Comparison of ENCODE assay signal across 21 mouse cellular contexts in the genomic region with DNA sequence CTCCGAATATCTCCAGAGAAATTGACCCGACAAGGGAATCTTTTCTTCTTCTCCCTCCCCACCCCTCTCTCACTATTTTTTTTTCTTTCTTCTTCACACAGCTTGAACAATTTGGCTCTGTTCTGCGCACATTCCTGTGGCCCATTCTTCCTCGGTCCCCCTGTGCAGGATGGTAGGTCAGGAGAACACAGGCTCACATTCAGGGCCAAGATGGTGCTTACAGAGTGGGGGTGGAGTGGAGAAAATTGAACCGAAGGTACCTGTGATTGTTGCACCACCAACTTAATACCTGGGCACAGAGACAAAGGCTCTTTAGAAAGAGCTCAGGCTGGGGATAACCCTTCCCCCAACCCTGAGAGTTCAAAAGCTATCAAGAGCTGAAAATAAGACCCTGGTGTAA.
"Had no signal": no experiment of that assay in that cellular context is flagged by ENCODE, and none has a peak within 500 bp of the region (broad histone marks: within the 10 kb centered on the region; RNA-seq: fewer than 3 reads in every experiment).

No protein-coding gene starts in this region.

- H3K9me3 ChIP-seq: limb, embryonic 15.5 days; midbrain, embryonic 12.5 days; midbrain, embryonic 15.5 days; neural tube, embryonic 12.5 days; neural tube, embryonic 15.5 days had no signal

- ATAC-seq: liver, postnatal 0 days; lung, postnatal 0 days; midbrain, embryonic 15.5 days had no signal

- H3K27ac ChIP-seq: kidney, postnatal 0 days; layer of hippocampus, adult 2 months; liver, embryonic 14.5 days; macrophage; midbrain, embryonic 12.5 days; midbrain, embryonic 15.5 days; neural tube, embryonic 12.5 days; neural tube, embryonic 15.5 days; stomach, postnatal 0 days had no signal

- DNase-seq: kidney, adult 11 months; kidney, adult 9 months; kidney, postnatal 25 days; layer of hippocampus, adult 9-11 months; liver, postnatal 0 days; right cerebral cortex, adult 18-20 months; right cerebral cortex, postnatal 14 days; right cerebral cortex, postnatal 4 days; thymus, postnatal 36 days had no signal

- H3K27me3 ChIP-seq: limb, embryonic 15.5 days; midbrain, embryonic 12.5 days; midbrain, embryonic 15.5 days; neural tube, embryonic 15.5 days had no signal

- H3K9ac ChIP-seq: limb, embryonic 15.5 days; liver, embryonic 14.5 days; liver, postnatal 0 days; midbrain, embryonic 12.5 days; midbrain, embryonic 15.5 days; neural tube, embryonic 12.5 days; neural tube, embryonic 15.5 days had no signal

- H3K4me2 ChIP-seq: limb, embryonic 15.5 days; liver, embryonic 11.5 days; midbrain, embryonic 12.5 days; midbrain, embryonic 15.5 days; neural tube, embryonic 12.5 days; neural tube, embryonic 15.5 days had no signal

- H3K36me3 ChIP-seq: limb, embryonic 15.5 days; midbrain, embryonic 12.5 days; midbrain, embryonic 15.5 days; neural tube, embryonic 12.5 days; neural tube, embryonic 15.5 days had no signal

- H3K4me3 ChIP-seq: layer of hippocampus, adult 2 months; limb, embryonic 15.5 days; midbrain, embryonic 12.5 days; midbrain, embryonic 15.5 days; neural tube, embryonic 12.5 days; neural tube, embryonic 15.5 days had no signal
